Comparison of ENCODE assay signal across 8 mouse cellular contexts in the genomic region with DNA sequence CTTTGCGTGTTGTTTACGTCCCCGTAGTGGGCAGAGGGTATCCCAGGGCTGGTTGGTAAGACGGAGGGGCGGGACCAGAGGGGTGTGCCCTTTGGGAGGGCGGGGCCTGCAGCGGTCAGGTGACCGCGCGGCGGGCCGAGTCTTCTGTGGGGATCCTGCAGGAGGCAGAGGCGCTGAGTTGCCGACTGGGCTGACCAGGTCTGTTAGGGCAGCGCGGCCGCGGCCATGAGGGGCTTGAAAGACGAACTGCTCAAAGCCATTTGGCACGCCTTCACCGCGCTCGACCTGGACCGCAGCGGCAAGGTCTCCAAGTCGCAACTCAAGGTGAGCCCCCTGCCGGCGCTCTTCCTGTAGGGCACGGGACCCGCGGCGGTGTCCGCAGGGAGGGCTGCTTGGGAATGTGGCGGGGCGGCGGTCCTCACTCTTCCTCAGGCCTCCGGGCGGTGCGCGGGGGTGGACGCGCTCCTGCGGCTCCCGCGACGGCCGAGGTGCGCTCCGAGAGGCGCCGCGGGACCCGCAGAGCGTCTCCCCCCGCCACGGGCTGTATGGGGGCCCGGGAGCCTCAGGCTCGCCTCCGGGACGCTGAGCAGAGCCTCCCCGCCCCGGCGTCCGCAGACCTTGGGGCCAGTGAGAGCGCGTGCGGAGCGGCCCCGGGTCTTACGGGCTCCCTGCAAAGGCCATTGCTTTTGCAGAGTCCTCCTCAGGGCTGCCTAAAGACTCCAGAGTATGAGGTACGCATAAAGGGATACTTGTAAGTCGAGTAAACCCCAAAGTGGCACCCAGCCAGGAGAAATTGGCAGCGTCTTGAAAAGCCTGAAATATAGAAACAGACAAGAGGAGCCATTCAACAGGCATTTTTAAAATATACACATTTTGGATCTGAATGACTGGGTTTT. TPM values are rescaled to one million over a fixed set of nuclear protein-coding genes. Genes with fewer than 3 reads are reported as not detected.
DNase-seq lines count a peak whose midpoint lies in the region; ATAC-seq lines count a peak whose summit lies in the region.

A gene (plus strand): TSS at position 126 of the 896 bp plus-strand sequence.

- no peaks in the 10 kb centered on the region for H3K9me3 ChIP-seq in forebrain, embryonic 11.5 days (ENCODE audit: control insufficient read depth, low read length)
- no peaks in the 10 kb centered on the region for H3K9me3 ChIP-seq in heart, embryonic 16.5 days (replicated peaks; ENCODE audit: control insufficient read depth, low read length)
- H3K9me3 ChIP-seq in liver, embryonic 15.5 days (replicated peaks), result no peaks in the 10 kb centered on the region
- H3K9me3 ChIP-seq in neural tube, embryonic 12.5 days, result no peaks in the 10 kb centered on the region

- H3K4me2 ChIP-seq in forebrain, embryonic 11.5 days (ENCODE audit: low read depth, low read length, severe bottlenecking), result peak within 1 kb of the TSS; percentile 66
- H3K4me2 ChIP-seq in heart, embryonic 16.5 days (ENCODE audit: low read depth, low read length), result peak within 1 kb of the TSS; percentile 76
- H3K4me2 ChIP-seq in liver, embryonic 15.5 days, result peak within 1 kb of the TSS; percentile 91
- H3K4me2 ChIP-seq in neural tube, embryonic 12.5 days (replicated peaks), result peak within 1 kb of the TSS; percentile 93

- peak; percentile 87 for ATAC-seq in CD4-positive, CD25-positive, alpha-beta regulatory T cell, adult 4 months
- ATAC-seq in forebrain, embryonic 11.5 days (replicated peaks; ENCODE audit: low FRiP score), result peak; percentile 99
- ATAC-seq in heart, embryonic 16.5 days (replicated peaks; ENCODE audit: extremely low read depth, insufficient read depth, low FRiP score), result peak; percentile 99
- ATAC-seq in liver, embryonic 15.5 days (ENCODE audit: insufficient read depth), result peak; percentile 98
- peak; percentile 99 for ATAC-seq in neural tube, embryonic 12.5 days (ENCODE audit: low FRiP score, low read depth)

- under 1% methylated on average over 72 of the region's 73 CpGs for whole genome bisulfite sequencing in forebrain, embryonic 11.5 days
- under 1% methylated on average over 71 of the region's 73 CpGs for WGBS in heart, embryonic 16.5 days
- WGBS in liver, embryonic 15.5 days (ENCODE audit: insufficient replicate concordance), result under 1% methylated on average over 71 of the region's 73 CpGs
- under 1% methylated on average over 73 of the region's 73 CpGs for WGBS in neural tube, embryonic 12.5 days

- DNase-seq in c-Kit-positive CD71-negative TER-119-negative erythroid progenitor cells, embryonic 14.5 days (ENCODE audit: low read depth), result peak; percentile 73
- peak; percentile 96 for DNase-seq in forebrain, embryonic 11.5 days (ENCODE audit: low spot score)
- peak; percentile 92 to 94 for DNase-seq in kidney, postnatal 36 days
- peak; percentile 50 for DNase-seq in telencephalon, adult 2 months (ENCODE audit: low read depth, low spot score)

- peak within 1 kb of the TSS; percentile 79 for H3K27ac ChIP-seq in forebrain, embryonic 11.5 days (ENCODE audit: low read depth, low read length)
- peak within 1 kb of the TSS; percentile 96 for H3K27ac ChIP-seq in heart, embryonic 16.5 days (ENCODE audit: low read length)
- peak within 1 kb of the TSS; percentile 79 for H3K27ac ChIP-seq in liver, embryonic 15.5 days (replicated peaks)
- H3K27ac ChIP-seq in neural tube, embryonic 12.5 days, result peak within 1 kb of the TSS; percentile 53; the same call in 1 of the 2 replicates

- H3K9ac ChIP-seq in forebrain, embryonic 11.5 days (ENCODE audit: low read length), result peak within 1 kb of the TSS; percentile 93
- H3K9ac ChIP-seq in heart, embryonic 16.5 days (ENCODE audit: low read length), result peak within 1 kb of the TSS; percentile 95
- H3K9ac ChIP-seq in liver, embryonic 15.5 days, result peak within 1 kb of the TSS; percentile 86
- H3K9ac ChIP-seq in neural tube, embryonic 12.5 days, result peak within 1 kb of the TSS; percentile 82

- peak within 1 kb of the TSS; percentile 83 for H3K4me3 ChIP-seq in forebrain, embryonic 11.5 days (ENCODE audit: low read depth, low read length)
- peak within 1 kb of the TSS; percentile 90 for H3K4me3 ChIP-seq in heart, embryonic 16.5 days (ENCODE audit: low read length)
- H3K4me3 ChIP-seq in liver, embryonic 15.5 days (replicated peaks), result peak within 1 kb of the TSS; percentile 91
- H3K4me3 ChIP-seq in neural tube, embryonic 12.5 days, result peak within 1 kb of the TSS; percentile 83

- H3K4me1 ChIP-seq in forebrain, embryonic 11.5 days (replicated peaks; ENCODE audit: control insufficient read depth, insufficient read depth, low read length), result no peaks in the 10 kb centered on the region
- peaks cover 8% of the 10 kb centered on the region; the same call in 1 of the 2 replicates for H3K4me1 ChIP-seq in heart, embryonic 16.5 days (ENCODE audit: control insufficient read depth, insufficient read depth, low read length)
- peaks cover 29% of the 10 kb centered on the region for H3K4me1 ChIP-seq in liver, embryonic 15.5 days (replicated peaks)
- peaks cover 4% of the 10 kb centered on the region; the same call in 1 of the 2 replicates for H3K4me1 ChIP-seq in neural tube, embryonic 12.5 days

- H3K36me3 ChIP-seq in forebrain, embryonic 11.5 days (ENCODE audit: control insufficient read depth, insufficient read depth, low read length), result no peaks in the 10 kb centered on the region; the same call in 1 of the 2 replicates
- peaks cover 3% of the 10 kb centered on the region for H3K36me3 ChIP-seq in heart, embryonic 16.5 days (ENCODE audit: control insufficient read depth, insufficient read depth)
- H3K36me3 ChIP-seq in liver, embryonic 15.5 days (replicated peaks), result no peaks in the 10 kb centered on the region; the same call in 1 of the 2 replicates
- H3K36me3 ChIP-seq in neural tube, embryonic 12.5 days, result no peaks in the 10 kb centered on the region

- H3K27me3 ChIP-seq in forebrain, embryonic 11.5 days (ENCODE audit: control insufficient read depth, insufficient read depth, low read length), result no peaks in the 10 kb centered on the region
- no peaks in the 10 kb centered on the region for H3K27me3 ChIP-seq in heart, embryonic 16.5 days (ENCODE audit: control insufficient read depth, insufficient read depth, low read length)
- H3K27me3 ChIP-seq in liver, embryonic 15.5 days, result no peaks in the 10 kb centered on the region
- no peaks in the 10 kb centered on the region for H3K27me3 ChIP-seq in neural tube, embryonic 12.5 days (replicated peaks)

RNA-seq across cellular contexts. Expression of the gene that starts here (rescaled TPM):
- polyA plus RNA-seq in CD4-positive, CD25-positive, alpha-beta regulatory T cell, adult 4 months (2017; shearing (Covaris generic)), result 10 to 100 TPM; 55.9 to 89.2 TPM
- 22.7 and 26.5 TPM in 2 replicates for polyA plus RNA-seq in forebrain, embryonic 11.5 days (2014; fragmentation: Nextera tagmentation; extraction: Ambion mirVana)
- 21.4 and 22.3 TPM in 2 replicates for polyA plus RNA-seq in heart, embryonic 16.5 days (2015; fragmentation: Nextera tagmentation; extraction: Ambion mirVana)
- polyA plus RNA-seq in liver, embryonic 15.5 days (2015; fragmentation: Nextera tagmentation; extraction: Ambion mirVana), result 7.8 and 9.0 TPM in 2 replicates
- 17.8 and 19.0 TPM in 2 replicates for polyA plus RNA-seq in neural tube, embryonic 12.5 days (2016; fragmentation: Nextera tagmentation; extraction: Ambion mirVana)

Comparison
In these comparisons a context has a peak if more than half of its experiments do, and no peak if none do; other contexts are left out.
1. Peak in every context shown above with its lines: DNase-seq, ATAC-seq, H3K4me3 ChIP-seq and H3K27ac ChIP-seq.